Mouse (Mus musculus) large intestine, adult 2 months (tissue): ENCODE results near the gene Awat2. TPM values are rescaled to one million over a fixed set of nuclear protein-coding genes. Genes with fewer than 3 reads are reported as not detected.
"Not testable (repeated sequence)": the region's sequence is repeated elsewhere in the genome, so short reads cannot be mapped to it uniquely, and the experiment has no call there.

Source experiments
- DNase-seq: peaks from one replicate; pipeline ENCODE4 v3.0.0-alpha.2; 2012; ENCODE audit warnings: low read depth, low spot score
- WGBS: fragments of 180-500 bp; shearing (Covaris S2); methylation state at CpG from one replicate; pipeline ENCODE4 v1.1.7; 2018; 5-methylcytosine and 5-hydroxymethylcytosine counted together
- polyA plus RNA-seq: library from polyadenylated mRNA; depleted of rRNA; stranded (reverse); fragments of >200 nt; gene quantifications from 2 replicates; pipeline ENCODE4 v1.2.3, GENCODE M21; 2012; rRNA removed

The Awat2 gene
- 0.59 and 0.72 TPM in 2 replicates for polyA plus RNA-seq

GRCm38 (mm10) chrX:100442617-100443016, at the start of gene Awat2:
TSS of gene Awat2 (minus strand) at chrX:100442717.
- not testable (repeated sequence) for DNase-seq
- WGBS: 78% methylated on average over 2 of the region's 2 CpGs

GRCm38 (mm10) chrX:100480317-100480716, 37.8 kb upstream of the Awat2 start:
- 23% methylated on average over 3 of the region's 3 CpGs for WGBS
- no peak for DNase-seq

GRCm38 (mm10) chrX:100475569-100476223, 33.2 kb upstream of the Awat2 start:
- 58% methylated on average over 4 of the region's 4 CpGs for WGBS
- no peak for DNase-seq

GRCm38 (mm10) chrX:100471491-100471890, 29.0 kb upstream of the Awat2 start:
- WGBS: 75% methylated on average over 3 of the region's 3 CpGs

GRCm38 (mm10) chrX:100470126-100470525, 27.6 kb upstream of the Awat2 start:
- DNase-seq: no peak
- 66% methylated on average over 3 of the region's 3 CpGs for WGBS

More at GRCm38 (mm10) chrX:100471491-100471890, 29.0 kb upstream of the Awat2 start:
- no peak for DNase-seq

- DNase-seq: no peak
- WGBS: 60% methylated on average over 4 of the region's 4 CpGs
These were observed 25.5 kb upstream of the Awat2 start for GRCm38 (mm10) chrX:100468047-100468446.

- no peak for DNase-seq
- WGBS: 90% methylated on average over 7 of the region's 7 CpGs
These were observed 1.0 kb upstream of the Awat2 start for GRCm38 (mm10) chrX:100443532-100443931.

GRCm38 (mm10) chrX:100432311-100432710, 10.2 kb downstream of the Awat2 start:
- 62% methylated on average over 3 of the region's 3 CpGs for WGBS
- no peak for DNase-seq

GRCm38 (mm10) chrX:100428693-100429092, 13.8 kb downstream of the Awat2 start, which contains the start of gene Otud6a:
TSS of gene Otud6a (plus strand) at chrX:100429013.
- 91% methylated on average over 21 of the region's 21 CpGs for WGBS
- no peak for DNase-seq

GRCm38 (mm10) chrX:100409245-100409644, 33.3 kb downstream of the Awat2 start:
- 61% methylated on average over 1 of the region's 1 CpGs for WGBS
- no peak for DNase-seq

GRCm38 (mm10) chrX:100401657-100402056, 40.9 kb downstream of the Awat2 start:
- no peak for DNase-seq
- 84% methylated on average over 5 of the region's 5 CpGs for WGBS

- DNase-seq: no peak
These were observed 41.6 kb downstream of the Awat2 start for GRCm38 (mm10) chrX:100400900-100401299.

GRCm38 (mm10) chrX:100395026-100395425, 47.5 kb downstream of the Awat2 start:
- no peak for DNase-seq
- WGBS: 73% methylated on average over 8 of the region's 8 CpGs

- 66% methylated on average over 7 of the region's 7 CpGs for WGBS
- DNase-seq: no peak
These were observed 48.2 kb downstream of the Awat2 start for GRCm38 (mm10) chrX:100394223-100394861.

GRCm38 (mm10) chrX:100392304-100392703, 50.2 kb downstream of the Awat2 start:
- 35% methylated on average over 6 of the region's 6 CpGs for WGBS
- DNase-seq: no peak

GRCm38 (mm10) chrX:100389887-100390286, 52.6 kb downstream of the Awat2 start:
- 82% methylated on average over 1 of the region's 1 CpGs for WGBS
- DNase-seq: no peak

GRCm38 (mm10) chrX:100356974-100357373, 85.5 kb downstream of the Awat2 start:
- DNase-seq: no peak
- WGBS: 68% methylated on average over 2 of the region's 2 CpGs
